Mouse (Mus musculus): ENCODE measurements around the gene Armc2. TPM values are rescaled to one million over a fixed set of nuclear protein-coding genes. Genes with fewer than 3 reads are reported as not detected.
"Not testable (repeated sequence)": the region's sequence is repeated elsewhere in the genome, so short reads cannot be mapped to it uniquely, and the experiment has no call there.

The Armc2 gene
- total and polyA plus RNA-seq, 3 experiments, result 0.08 to 0.13 TPM; not detected in 1

GRCm38 (mm10) chr10:41952354-41952753 lies 65.9 kb downstream of the Armc2 start:
- Histone ChIP-seq H3K4me3 (ENCODE audit: control insufficient read depth in 1 of 2, insufficient read depth in 1 of 2, low read depth in 2 of 2, low read length in 2 of 2) (peak overlapping the region; percentile 45 to 67), H3K4me1 (ENCODE audit: control insufficient read depth in 1 of 2, insufficient read depth in 2 of 2, low read length in 2 of 2) (peaks cover 6 to 11% of the 10 kb centered on the region in 2 experiments), H3K9ac (ENCODE audit: control insufficient read depth, low read depth, low read length, poor library complexity, severe bottlenecking) (peak overlapping the region; percentile 77), H3K27ac (ENCODE audit: control insufficient read depth, low read depth, low read length) (peak overlapping the region; percentile 85)
- peak; percentile 88 for DNase-seq (ENCODE audit: low read depth, low spot score)
- TF ChIP-seq MXI1 (IDR thresholded peaks at IDR 0.05; ENCODE audit: low read depth, low read length), result peak; percentile 68; the same call in 1 of the 2 replicates
- peak; percentile 76; the same call in 1 of the 2 replicates for TF ChIP-seq SIN3A (IDR thresholded peaks at IDR 0.05; ENCODE audit: low read length)
- peak in 1 of 2 experiments; percentile 44; a peak in 1 of 4 replicates for TF ChIP-seq POLR2A (IDR thresholded peaks at IDR 0.05; ENCODE audit: control insufficient read depth in 1 of 2, insufficient read depth in 1 of 2, low read depth in 1 of 2, low read length in 2 of 2, poor library complexity in 1 of 2)
- TF ChIP-seq HCFC1 (IDR thresholded peaks at IDR 0.05; ENCODE audit: low read depth, low read length), result peak; percentile 48; the same call in 1 of the 2 replicates
- not testable (repeated sequence) for H3K36me3 ChIP-seq (ENCODE audit: control insufficient read depth in 1 of 2, insufficient read depth in 2 of 2, low read length in 2 of 2); H3K9me3 ChIP-seq (replicated peaks; ENCODE audit: insufficient read depth, low read length); H3K79me2 ChIP-seq (ENCODE audit: control insufficient read depth, insufficient read depth, low read length, poor library complexity); H3K27me3 ChIP-seq (ENCODE audit: control insufficient read depth in 1 of 2, insufficient read depth in 2 of 2, low read length in 2 of 2)

- H3K4me1 ChIP-seq (ENCODE audit: control insufficient read depth in 1 of 2, insufficient read depth in 2 of 2, low read length in 2 of 2), result peaks cover 5 to 31% of the 10 kb centered on the region in 2 experiments
These were observed 79.2 kb downstream of the Armc2 start for GRCm38 (mm10) chr10:41939090-41939489.

GRCm38 (mm10) chr10:41937176-41937575 lies 81.1 kb downstream of the Armc2 start:
- peak; percentile 27; the same call in 1 of the 2 replicates for TF ChIP-seq TCF12 (IDR thresholded peaks at IDR 0.05; ENCODE audit: low read depth, low read length)
- TF ChIP-seq USF1 (IDR thresholded peaks at IDR 0.05; ENCODE audit: low read depth, low read length), result no peak
- peak; percentile 45 to 72; a peak in 3 of 4 replicates for TF ChIP-seq EP300 (IDR thresholded peaks at IDR 0.05; ENCODE audit: low read depth in 1 of 2, low read length in 2 of 2)
- TF ChIP-seq POLR2AphosphoS5 (IDR thresholded peaks at IDR 0.05; ENCODE audit: borderline replicate concordance, low read depth, low read length), result no peak
- no peak for TF ChIP-seq NRF1 (IDR thresholded peaks at IDR 0.05; ENCODE audit: insufficient read depth, low read depth, low read length, poor library complexity, severe bottlenecking)
- TF ChIP-seq GATA1 (IDR thresholded peaks at IDR 0.05; ENCODE audit: low read depth, low read length), result peak; percentile 56
- peak; percentile 8; the same call in 1 of the 2 replicates for TF ChIP-seq TAL1 (IDR thresholded peaks at IDR 0.05; ENCODE audit: low read length)
- H3K4me1 ChIP-seq (ENCODE audit: control insufficient read depth in 1 of 2, insufficient read depth in 2 of 2, low read length in 2 of 2), result peaks cover 5 to 34% of the 10 kb centered on the region in 2 experiments
- peak; percentile 42 for DNase-seq (ENCODE audit: low read depth, low spot score)
- H3K27ac ChIP-seq (ENCODE audit: control insufficient read depth, low read depth, low read length), result peak overlapping the region; percentile 29; the same call in 1 of the 2 replicates
- H3K36me3 ChIP-seq (ENCODE audit: control insufficient read depth in 1 of 2, insufficient read depth in 2 of 2, low read length in 2 of 2), result peaks cover 0 to 14% of the 10 kb centered on the region in 2 experiments; a peak in 2 of 4 replicates
- no peak overlapping the region for H3K4me3 ChIP-seq (ENCODE audit: control insufficient read depth in 1 of 2, insufficient read depth in 1 of 2, low read depth in 2 of 2, low read length in 2 of 2)
- no peaks in the 10 kb centered on the region for H3K79me2 ChIP-seq (ENCODE audit: control insufficient read depth, insufficient read depth, low read length, poor library complexity)
- no peak overlapping the region; the same call in 1 of the 2 replicates for H3K9ac ChIP-seq (ENCODE audit: control insufficient read depth, low read depth, low read length, poor library complexity, severe bottlenecking)
- no peaks in the 10 kb centered on the region for H3K27me3 ChIP-seq (ENCODE audit: control insufficient read depth in 1 of 2, insufficient read depth in 2 of 2, low read length in 2 of 2)
- H3K9me3 ChIP-seq (replicated peaks; ENCODE audit: insufficient read depth, low read length), result no peaks in the 10 kb centered on the region

More at GRCm38 (mm10) chr10:41939090-41939489, 79.2 kb downstream of the Armc2 start:
- no peak overlapping the region for H3K27ac ChIP-seq (ENCODE audit: control insufficient read depth, low read depth, low read length)
- peaks cover 0 to 14% of the 10 kb centered on the region in 2 experiments; a peak in 2 of 4 replicates for H3K36me3 ChIP-seq (ENCODE audit: control insufficient read depth in 1 of 2, insufficient read depth in 2 of 2, low read length in 2 of 2)
- H3K9ac ChIP-seq (ENCODE audit: control insufficient read depth, low read depth, low read length, poor library complexity, severe bottlenecking), result no peak overlapping the region
- no peaks in the 10 kb centered on the region for H3K79me2 ChIP-seq (ENCODE audit: control insufficient read depth, insufficient read depth, low read length, poor library complexity)
- no peak for TF ChIP-seq EP300 (IDR thresholded peaks at IDR 0.05; ENCODE audit: low read depth in 1 of 2, low read length in 2 of 2)
- TF ChIP-seq TAL1 (IDR thresholded peaks at IDR 0.05; ENCODE audit: low read length), result no peak
- no peak for TF ChIP-seq MAX (IDR thresholded peaks at IDR 0.05; ENCODE audit: low read length)
- no peak for TF ChIP-seq ZNF384 (IDR thresholded peaks at IDR 0.05; ENCODE audit: low read depth, low read length)
- TF ChIP-seq TBP (IDR thresholded peaks at IDR 0.05; ENCODE audit: low read depth, low read length), result no peak
- no peak for TF ChIP-seq JUND (IDR thresholded peaks at IDR 0.05; ENCODE audit: low read depth, low read length)
- TF ChIP-seq CHD2 (IDR thresholded peaks at IDR 0.05; ENCODE audit: low read length), result no peak
- H3K4me3 ChIP-seq (ENCODE audit: control insufficient read depth in 1 of 2, insufficient read depth in 1 of 2, low read depth in 2 of 2, low read length in 2 of 2), result no peak overlapping the region
- no peaks in the 10 kb centered on the region for H3K9me3 ChIP-seq (replicated peaks; ENCODE audit: insufficient read depth, low read length)
- H3K27me3 ChIP-seq (ENCODE audit: control insufficient read depth in 1 of 2, insufficient read depth in 2 of 2, low read length in 2 of 2), result no peaks in the 10 kb centered on the region
- no peak for DNase-seq (ENCODE audit: low read depth, low spot score)

Data from MEL (cell line).